Mouse (Mus musculus): Measurements from ENCODE around the gene Hoxc4. TPM values are rescaled to one million over a fixed set of nuclear protein-coding genes. Genes with fewer than 3 reads are reported as not detected.

Gene Hoxc4
- polyA plus RNA-seq, 1 experiment from 2014 or later, result 9.8 TPM

DNA sequence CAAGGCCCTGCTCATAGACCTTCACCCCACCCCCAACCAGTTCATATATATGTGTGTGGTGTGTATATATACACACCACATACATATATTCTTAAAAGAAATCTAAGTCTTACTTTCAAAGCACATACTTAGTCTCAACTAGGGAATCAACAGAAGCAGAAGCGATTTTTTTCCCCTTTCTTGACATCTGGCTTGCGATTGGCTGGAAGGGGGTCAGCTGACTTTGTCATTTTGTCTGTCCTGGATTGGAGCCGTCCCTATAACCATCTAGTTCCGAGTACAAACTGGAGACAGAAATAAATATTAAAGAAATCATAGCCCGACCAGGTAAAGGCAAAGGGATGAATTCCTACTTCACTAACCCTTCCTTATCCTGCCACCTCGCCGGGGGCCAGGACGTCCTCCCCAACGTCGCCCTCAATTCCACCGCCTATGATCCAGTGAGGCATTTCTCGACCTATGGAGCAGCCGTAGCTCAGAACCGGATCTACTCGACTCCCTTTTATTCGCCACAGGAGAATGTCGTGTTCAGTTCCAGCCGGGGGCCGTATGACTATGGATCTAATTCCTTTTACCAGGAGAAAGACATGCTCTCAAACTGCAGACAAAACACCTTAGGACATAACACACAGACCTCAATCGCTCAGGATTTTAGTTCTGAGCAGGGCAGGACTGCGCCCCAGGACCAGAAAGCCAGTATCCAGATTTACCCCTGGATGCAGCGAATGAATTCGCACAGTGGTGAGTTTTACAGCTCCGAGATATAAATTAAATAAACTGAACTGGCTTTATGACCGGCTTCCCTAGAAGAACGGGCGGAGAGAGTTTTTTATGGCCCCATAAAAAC is 9.2 kb upstream of the Hoxc4 start:
- Histone ChIP-seq H3K27ac (peak overlapping the region; percentile 90), H3K9me3 (replicated peaks) (no peaks in the 10 kb centered on the region), H3K4me1 (peaks cover 98% of the 10 kb centered on the region), H3K36me3 (no peaks in the 10 kb centered on the region; the same call in 1 of the 2 replicates), H3K4me3 (peak overlapping the region; percentile 51), H3K27me3 (ENCODE audit: low read depth, poor library complexity, severe bottlenecking) (peaks cover 97% of the 10 kb centered on the region)
- no peak for DNase-seq (ENCODE audit: low spot score)
- under 1% methylated on average over 27 of the region's 27 CpGs for WGBS

DNA sequence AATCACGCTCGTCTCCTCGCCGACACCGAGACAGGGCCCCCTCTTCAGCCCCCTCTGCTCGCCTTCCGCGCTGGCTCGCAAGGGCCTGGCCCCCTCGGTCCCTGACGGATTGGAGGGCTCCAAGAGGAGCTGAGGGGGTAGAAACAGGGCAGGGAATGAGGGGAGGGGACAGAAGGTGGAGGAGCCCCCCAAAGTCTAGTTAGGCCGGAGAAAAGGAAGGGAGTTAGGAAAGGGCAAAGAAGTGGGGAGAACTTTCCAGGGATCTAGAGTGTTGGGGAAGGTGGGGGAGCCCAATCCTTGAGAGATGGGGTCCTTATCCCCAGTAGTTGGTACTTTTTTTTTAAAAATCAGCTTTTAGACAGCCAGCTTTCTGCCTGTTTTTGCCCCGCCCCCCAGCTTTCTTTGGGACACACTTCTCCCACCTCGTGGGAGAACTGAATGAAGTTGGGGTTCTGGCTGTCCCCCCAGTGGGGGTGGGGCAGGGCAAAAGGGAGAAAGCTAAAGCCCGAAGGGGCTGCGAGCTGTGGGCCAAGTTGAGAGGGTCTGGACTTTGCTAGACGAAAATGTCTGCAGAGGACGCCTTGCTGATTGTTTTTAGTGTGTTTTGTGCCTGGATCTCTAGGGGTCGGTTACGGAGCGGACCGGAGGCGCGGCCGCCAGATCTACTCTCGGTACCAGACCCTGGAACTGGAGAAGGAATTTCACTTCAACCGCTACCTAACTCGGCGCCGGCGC is 8.5 kb upstream of the Hoxc4 start:
- Histone ChIP-seq H3K27ac (peak overlapping the region; percentile 90), H3K27me3 (ENCODE audit: low read depth, poor library complexity, severe bottlenecking) (peaks cover 97% of the 10 kb centered on the region), H3K36me3 (no peaks in the 10 kb centered on the region; the same call in 1 of the 2 replicates), H3K9me3 (replicated peaks) (no peaks in the 10 kb centered on the region), H3K4me3 (peak overlapping the region; percentile 51), H3K4me1 (peaks cover 98% of the 10 kb centered on the region)
- WGBS, result under 1% methylated on average over 31 of the region's 31 CpGs
- no peak for DNase-seq (ENCODE audit: low spot score)

DNA sequence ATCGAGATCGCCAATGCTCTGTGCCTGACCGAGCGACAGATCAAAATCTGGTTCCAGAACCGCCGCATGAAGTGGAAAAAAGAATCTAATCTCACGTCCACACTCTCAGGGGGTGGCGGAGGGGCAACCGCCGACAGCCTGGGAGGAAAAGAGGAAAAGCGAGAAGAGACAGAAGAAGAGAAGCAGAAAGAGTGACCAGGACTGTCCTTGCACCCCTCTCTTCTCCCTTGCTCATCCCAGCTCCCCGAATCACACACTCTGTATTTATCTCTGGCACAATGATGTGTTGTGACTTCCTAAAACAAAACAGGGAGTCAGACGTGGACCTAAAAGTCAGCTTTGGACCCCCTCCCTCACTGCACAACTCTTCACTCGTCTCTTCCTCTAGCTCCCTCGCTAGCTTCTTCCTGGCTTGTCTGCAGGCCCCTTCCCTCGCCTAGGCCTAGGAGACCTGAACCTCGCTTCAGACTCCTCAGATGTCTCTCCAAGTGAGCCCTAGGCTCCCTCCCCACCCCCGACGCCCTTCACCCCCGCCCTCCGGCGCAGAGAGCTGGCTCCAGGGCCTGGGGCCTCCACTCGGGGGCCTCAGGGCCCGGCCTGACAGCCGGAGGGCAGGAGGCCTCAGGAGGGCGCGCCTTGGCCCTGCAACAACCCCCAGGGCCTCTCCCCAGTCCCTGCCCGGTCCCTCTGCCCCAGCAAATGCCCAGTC is 7.7 kb upstream of the Hoxc4 start:
- peaks cover 98% of the 10 kb centered on the region for H3K4me1 ChIP-seq
- H3K9me3 ChIP-seq (replicated peaks), result no peaks in the 10 kb centered on the region
- peak overlapping the region; percentile 51 for H3K4me3 ChIP-seq
- under 1% methylated on average over 28 of the region's 28 CpGs for whole genome bisulfite sequencing
- DNase-seq (ENCODE audit: low spot score), result no peak
- H3K36me3 ChIP-seq, result no peaks in the 10 kb centered on the region; the same call in 1 of the 2 replicates
- peaks cover 97% of the 10 kb centered on the region for H3K27me3 ChIP-seq (ENCODE audit: low read depth, poor library complexity, severe bottlenecking)
- peak overlapping the region; percentile 90 for H3K27ac ChIP-seq

- Histone ChIP-seq H3K27me3 (ENCODE audit: low read depth, poor library complexity, severe bottlenecking) (peaks cover 97% of the 10 kb centered on the region), H3K9me3 (replicated peaks) (no peaks in the 10 kb centered on the region), H3K27ac (peak overlapping the region; percentile 90), H3K36me3 (no peaks in the 10 kb centered on the region; the same call in 1 of the 2 replicates), H3K4me1 (peaks cover 98% of the 10 kb centered on the region), H3K4me3 (peak overlapping the region; percentile 45)
- 3% methylated on average over 26 of the region's 26 CpGs for WGBS
- DNase-seq (ENCODE audit: low spot score), result peak; percentile 68
These were observed 6.7 kb upstream of the Hoxc4 start for GRCm38 (mm10) chr15:103011928-103012486.

DNA sequence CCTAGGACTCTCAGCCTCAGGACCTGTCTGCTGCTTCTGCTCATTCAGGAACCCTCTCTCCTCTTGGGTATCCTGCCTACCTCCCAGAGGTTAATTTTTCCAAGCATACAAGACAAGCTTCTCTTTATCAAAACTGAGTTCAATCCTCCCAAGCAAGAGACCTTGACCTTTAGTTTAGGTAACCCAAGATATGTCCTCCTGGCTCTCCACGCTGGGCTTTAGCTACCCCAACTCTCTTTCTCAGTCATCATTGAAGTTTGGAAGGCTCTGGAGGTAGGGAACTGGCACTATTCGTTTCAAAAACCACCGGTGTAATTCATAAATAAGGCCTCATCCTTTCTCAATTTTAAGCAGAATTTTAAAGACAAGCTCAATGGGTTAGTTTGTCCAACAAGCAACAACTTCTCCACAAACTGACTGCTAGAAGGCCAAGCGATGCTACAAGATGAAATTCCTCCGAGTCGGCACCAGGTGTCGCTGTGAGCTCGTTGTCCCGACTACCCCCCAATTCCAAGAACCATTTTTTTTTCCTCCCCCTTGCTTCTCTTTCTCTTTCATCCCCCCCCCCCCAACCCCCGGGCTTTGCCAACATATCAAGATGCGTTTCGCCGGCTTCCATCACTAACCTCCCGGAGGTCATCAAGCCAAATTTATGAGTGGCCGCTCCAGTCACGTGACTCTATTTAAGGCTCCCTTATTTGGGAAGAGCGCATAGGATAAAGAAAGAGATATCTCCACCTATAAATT is 5.3 kb upstream of the Hoxc4 start:
- peak; percentile 82 for DNase-seq (ENCODE audit: low spot score)
- H3K9me3 ChIP-seq (replicated peaks), result no peaks in the 10 kb centered on the region
- no peaks in the 10 kb centered on the region; the same call in 1 of the 2 replicates for H3K36me3 ChIP-seq
- H3K27ac ChIP-seq, result peak overlapping the region; percentile 90; the same call in 1 of the 2 replicates
- peaks cover 98% of the 10 kb centered on the region for H3K4me1 ChIP-seq
- peak overlapping the region; percentile 50 for H3K4me3 ChIP-seq
- 4% methylated on average over 17 of the region's 17 CpGs for WGBS
- peaks cover 97% of the 10 kb centered on the region for H3K27me3 ChIP-seq (ENCODE audit: low read depth, poor library complexity, severe bottlenecking)

- Histone ChIP-seq H3K9me3 (replicated peaks) (no peaks in the 10 kb centered on the region), H3K4me3 (peak overlapping the region; percentile 50), H3K36me3 (no peaks in the 10 kb centered on the region; the same call in 1 of the 2 replicates), H3K27me3 (ENCODE audit: low read depth, poor library complexity, severe bottlenecking) (peaks cover 97% of the 10 kb centered on the region), H3K4me1 (peaks cover 98% of the 10 kb centered on the region), H3K27ac (peak overlapping the region; percentile 89)
- under 1% methylated on average over 57 of the region's 57 CpGs for WGBS
- peak; percentile 87 for DNase-seq (ENCODE audit: low spot score)
These were observed 4.3 kb upstream of the Hoxc4 start for GRCm38 (mm10) chr15:103014166-103015008.

DNA sequence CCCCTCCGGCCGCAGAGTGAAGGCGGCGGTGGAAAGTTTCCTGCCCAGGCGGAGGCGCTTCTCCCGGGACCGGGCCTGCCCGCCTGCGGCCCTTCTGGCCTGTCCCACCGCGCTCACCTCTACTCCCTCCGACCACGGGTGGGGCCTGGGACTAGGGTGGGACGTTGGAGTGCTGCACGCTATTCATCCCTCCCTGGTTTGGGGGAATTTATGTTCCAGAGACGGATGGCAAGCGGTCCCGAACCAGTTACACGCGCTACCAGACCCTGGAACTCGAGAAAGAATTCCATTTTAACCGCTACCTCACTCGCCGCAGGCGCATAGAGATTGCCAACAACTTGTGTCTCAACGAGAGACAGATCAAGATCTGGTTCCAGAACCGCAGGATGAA is 3.7 kb upstream of the Hoxc4 start:
- under 1% methylated on average over 24 of the region's 28 CpGs for WGBS
- DNase-seq (ENCODE audit: low spot score), result peak; percentile 80
- H3K4me1 ChIP-seq, result peaks cover 98% of the 10 kb centered on the region

GRCm38 (mm10) chr15:103015406-103016166 is 3.1 kb upstream of the Hoxc4 start:
- WGBS, result 2% methylated on average over 19 of the region's 19 CpGs
- DNase-seq (ENCODE audit: low spot score), result peak; percentile 72
- H3K9me3 ChIP-seq (replicated peaks), result no peaks in the 10 kb centered on the region
- no peaks in the 10 kb centered on the region; the same call in 1 of the 2 replicates for H3K36me3 ChIP-seq
- H3K27ac ChIP-seq, result peak overlapping the region; percentile 89
- H3K4me3 ChIP-seq, result peak overlapping the region; percentile 50
- peaks cover 98% of the 10 kb centered on the region for H3K27me3 ChIP-seq (ENCODE audit: low read depth, poor library complexity, severe bottlenecking)
- peaks cover 98% of the 10 kb centered on the region for H3K4me1 ChIP-seq

More for the DNA sequence above, 3.7 kb upstream of the Hoxc4 start:
- peak overlapping the region; percentile 50 for H3K4me3 ChIP-seq
- peaks cover 98% of the 10 kb centered on the region for H3K27me3 ChIP-seq (ENCODE audit: low read depth, poor library complexity, severe bottlenecking)
- H3K9me3 ChIP-seq (replicated peaks), result no peaks in the 10 kb centered on the region
- no peaks in the 10 kb centered on the region; the same call in 1 of the 2 replicates for H3K36me3 ChIP-seq
- H3K27ac ChIP-seq, result peak overlapping the region; percentile 89

GRCm38 (mm10) chr15:103020899-103021418 is 2.2 kb downstream of the Hoxc4 start:
- no peaks in the 10 kb centered on the region for H3K36me3 ChIP-seq
- no peak for DNase-seq (ENCODE audit: low spot score)
- H3K9me3 ChIP-seq (replicated peaks), result no peaks in the 10 kb centered on the region
- H3K4me3 ChIP-seq, result peak overlapping the region; percentile 36
- H3K27me3 ChIP-seq (ENCODE audit: low read depth, poor library complexity, severe bottlenecking), result peaks cover 100% of the 10 kb centered on the region
- peaks cover 86% of the 10 kb centered on the region for H3K4me1 ChIP-seq
- under 1% methylated on average over 8 of the region's 8 CpGs for WGBS
- H3K27ac ChIP-seq, result no peak overlapping the region

- Histone ChIP-seq H3K36me3 (no peaks in the 10 kb centered on the region), H3K4me1 (peaks cover 86% of the 10 kb centered on the region), H3K4me3 (peak overlapping the region; percentile 36), H3K9me3 (replicated peaks) (no peaks in the 10 kb centered on the region), H3K27me3 (ENCODE audit: low read depth, poor library complexity, severe bottlenecking) (peaks cover 100% of the 10 kb centered on the region), H3K27ac (no peak overlapping the region)
- no peak for DNase-seq (ENCODE audit: low spot score)
- 9% methylated on average over 8 of the region's 8 CpGs for WGBS
These were observed 2.8 kb downstream of the Hoxc4 start for GRCm38 (mm10) chr15:103021544-103021943.
